Mouse (Mus musculus): ENCODE data around the gene Fam189a1.

- no peak for TF ChIP-seq POLR2AphosphoS2 (IDR thresholded peaks at IDR 0.05; ENCODE audit: low read length)
- no peak for TF ChIP-seq TAL1 (IDR thresholded peaks at IDR 0.05; ENCODE audit: low read length)
- TF ChIP-seq POLR2A (IDR thresholded peaks at IDR 0.05; ENCODE audit: control insufficient read depth in 1 of 2, insufficient read depth in 1 of 2, low read depth in 1 of 2, low read length in 2 of 2, poor library complexity in 1 of 2), result no peak
- TF ChIP-seq EP300 (IDR thresholded peaks at IDR 0.05; ENCODE audit: low read depth in 1 of 2, low read length in 2 of 2), result no peak
- TF ChIP-seq E2F4 (IDR thresholded peaks at IDR 0.05; ENCODE audit: borderline replicate concordance, low read depth, low read length), result no peak
- TF ChIP-seq CHD1 (IDR thresholded peaks at IDR 0.05; ENCODE audit: low read depth, low read length), result no peak
- no peak for TF ChIP-seq ZC3H11A (IDR thresholded peaks at IDR 0.05; ENCODE audit: low read depth, low read length)
- TF ChIP-seq SIN3A (IDR thresholded peaks at IDR 0.05; ENCODE audit: low read length), result no peak
- no peak for TF ChIP-seq NELFE (IDR thresholded peaks at IDR 0.05; ENCODE audit: low read depth, low read length)
- no peak for TF ChIP-seq CTCF (IDR thresholded peaks at IDR 0.05 in 2 of 3, conservative IDR thresholded peaks at IDR 0.05 in 1 of 3; ENCODE audit: control insufficient read depth in 1 of 3, insufficient read depth in 1 of 3, low read depth in 2 of 3, low read length in 3 of 3, poor library complexity in 1 of 3, severe bottlenecking in 1 of 3)
These were observed 139.0 kb downstream of the Fam189a1 start for GRCm38 (mm10) chr7:65017348-65017747.
